Mouse (Mus musculus) hindbrain, embryonic 14.5 days (tissue): ENCODE measurements around the gene Cwc22. TPM values are rescaled to one million over a fixed set of nuclear protein-coding genes. Genes with fewer than 3 reads are reported as not detected.

Source experiments
- ATAC-seq: fragments of 200-750 bp; cut with Nextera tagmentation; 2 replicates; pipeline ENCODE4 v1.8.0; 2017; ENCODE audit warnings: moderate number of reproducible peaks, mild to moderate bottlenecking, moderate TSS enrichment, moderate library complexity; ENCODE audit not compliant: low FRiP score
- DNase-seq: peaks from one replicate; pipeline ENCODE4 v3.0.0-alpha.2; 2015; ENCODE audit warnings: low spot score
- H3K27ac ChIP-seq: fragments of 300-500 bp; sonication (generic); 2 replicates; pipeline ENCODE4 v1.5.1; 2014; ENCODE audit warnings: mild to moderate bottlenecking, moderate library complexity
- H3K27me3 ChIP-seq: fragments of 300-500 bp; sonication (generic); 2 replicates; pipeline ENCODE4 v1.6.1; 2014; ENCODE audit warnings: mild to moderate bottlenecking, low read length, mixed read lengths; ENCODE audit not compliant: control insufficient read depth, insufficient read depth
- H3K36me3 ChIP-seq: fragments of 300-500 bp; sonication (generic); replicated peaks from 2 replicates; pipeline ENCODE4 v1.6.1; 2014; ENCODE audit not compliant: control insufficient read depth, insufficient read depth
- H3K4me1 ChIP-seq: fragments of 300-500 bp; sonication (generic); replicated peaks from 2 replicates; pipeline ENCODE4 v1.6.1; 2014; ENCODE audit warnings: antibody characterized with exemption, low read length, mixed read lengths; ENCODE audit not compliant: control insufficient read depth, insufficient read depth
- H3K4me2 ChIP-seq: fragments of 300-500 bp; sonication (generic); replicated peaks from 2 replicates; pipeline ENCODE4 v1.6.1; 2014; ENCODE audit warnings: mild to moderate bottlenecking, moderate library complexity
- H3K4me3 ChIP-seq: fragments of 300-500 bp; sonication (generic); replicated peaks from 2 replicates; pipeline ENCODE4 v1.5.1; 2014; ENCODE audit warnings: mild to moderate bottlenecking, low read length
- H3K9ac ChIP-seq: fragments of 300-500 bp; sonication (generic); 2 replicates; pipeline ENCODE4 v1.6.1; 2014
- H3K9me3 ChIP-seq: fragments of 300-500 bp; sonication (generic); 2 replicates; pipeline ENCODE4 v1.6.1; 2016; ENCODE audit warnings: low read length; ENCODE audit not compliant: control insufficient read depth
- WGBS: fragments of 180-500 bp; shearing (Covaris S2); extraction: QIAGEN DNeasy Blood & Tissue Kit; methylation state at CpG from one replicate; pipeline ENCODE4 v1.1.7; 2014; 5-methylcytosine and 5-hydroxymethylcytosine counted together
- polyA plus RNA-seq: library from polyadenylated mRNA; unstranded; fragments of >200 nt; fragmentation: Nextera tagmentation; extraction: Ambion mirVana; gene quantifications from 2 replicates; pipeline ENCODE4 v1.2.1, GENCODE M21; 2014

Gene Cwc22
- polyA plus RNA-seq, 1 experiment from 2014 or later, result 19.8 TPM

GRCm38 (mm10) chr2:77880351-77880750 lies 65.8 kb downstream of the Cwc22 start:
- no peaks in the 10 kb centered on the region for H3K36me3 ChIP-seq
- H3K4me2 ChIP-seq, result no peak overlapping the region
- H3K4me1 ChIP-seq, result no peaks in the 10 kb centered on the region
- no peaks in the 10 kb centered on the region for H3K27me3 ChIP-seq
- H3K9ac ChIP-seq, result no peak overlapping the region
- no peaks in the 10 kb centered on the region for H3K9me3 ChIP-seq
- DNase-seq, result no peak
- H3K27ac ChIP-seq, result no peak overlapping the region
- ATAC-seq, result no peak
- 81% methylated on average over 1 of the region's 1 CpGs for WGBS
- no peak overlapping the region for H3K4me3 ChIP-seq

- H3K36me3 ChIP-seq, result no peaks in the 10 kb centered on the region
- 78% methylated on average over 5 of the region's 5 CpGs for WGBS
- H3K9ac ChIP-seq, result no peak overlapping the region
- no peak overlapping the region for H3K4me3 ChIP-seq
- DNase-seq, result no peak
- no peak for ATAC-seq
- no peak overlapping the region for H3K27ac ChIP-seq
- H3K4me2 ChIP-seq, result no peak overlapping the region
- no peaks in the 10 kb centered on the region for H3K27me3 ChIP-seq
- no peaks in the 10 kb centered on the region for H3K4me1 ChIP-seq
- no peaks in the 10 kb centered on the region for H3K9me3 ChIP-seq
These were observed 66.4 kb downstream of the Cwc22 start for GRCm38 (mm10) chr2:77879736-77880135.

- H3K4me3 ChIP-seq, result no peak overlapping the region
- H3K27me3 ChIP-seq, result no peaks in the 10 kb centered on the region
- DNase-seq (no peak), ATAC-seq (no peak)
- no peaks in the 10 kb centered on the region for H3K4me1 ChIP-seq
- no peak overlapping the region for H3K27ac ChIP-seq
- 83% methylated on average over 10 of the region's 10 CpGs for WGBS
- H3K9me3 ChIP-seq, result no peaks in the 10 kb centered on the region
- H3K36me3 ChIP-seq, result no peaks in the 10 kb centered on the region
- H3K9ac ChIP-seq, result no peak overlapping the region
- H3K4me2 ChIP-seq, result no peak overlapping the region
These were observed 68.9 kb downstream of the Cwc22 start for GRCm38 (mm10) chr2:77877156-77877855.

GRCm38 (mm10) chr2:77876331-77876730 lies 69.8 kb downstream of the Cwc22 start:
- Histone ChIP-seq H3K4me2 (no peak overlapping the region), H3K9ac (no peak overlapping the region), H3K4me1 (no peaks in the 10 kb centered on the region), H3K27me3 (no peaks in the 10 kb centered on the region), H3K9me3 (no peaks in the 10 kb centered on the region), H3K4me3 (no peak overlapping the region), H3K27ac (no peak overlapping the region), H3K36me3 (no peaks in the 10 kb centered on the region)
- ATAC-seq (no peak), DNase-seq (no peak)
- WGBS, result 90% methylated on average over 6 of the region's 6 CpGs

- no peaks in the 10 kb centered on the region for H3K27me3 ChIP-seq
- H3K9ac ChIP-seq, result no peak overlapping the region
- no peaks in the 10 kb centered on the region for H3K36me3 ChIP-seq
- ATAC-seq, result no peak
- 91% methylated on average over 4 of the region's 4 CpGs for WGBS
- H3K9me3 ChIP-seq, result no peaks in the 10 kb centered on the region
- no peak overlapping the region for H3K27ac ChIP-seq
- no peak overlapping the region for H3K4me3 ChIP-seq
- no peak for DNase-seq
- H3K4me1 ChIP-seq, result no peaks in the 10 kb centered on the region
- H3K4me2 ChIP-seq, result no peak overlapping the region
These were observed 70.7 kb downstream of the Cwc22 start for GRCm38 (mm10) chr2:77875516-77875915.

- 86% methylated on average over 3 of the region's 3 CpGs for WGBS
- Histone ChIP-seq H3K4me3 (no peak overlapping the region), H3K4me1 (no peaks in the 10 kb centered on the region), H3K9ac (no peak overlapping the region), H3K36me3 (no peaks in the 10 kb centered on the region), H3K27ac (no peak overlapping the region), H3K4me2 (no peak overlapping the region), H3K27me3 (no peaks in the 10 kb centered on the region), H3K9me3 (no peaks in the 10 kb centered on the region)
- no peak for DNase-seq
- ATAC-seq, result no peak
These were observed 71.5 kb downstream of the Cwc22 start for GRCm38 (mm10) chr2:77874678-77875077.

GRCm38 (mm10) chr2:77873806-77874205 lies 72.4 kb downstream of the Cwc22 start:
- H3K27ac ChIP-seq, result no peak overlapping the region
- no peaks in the 10 kb centered on the region for H3K27me3 ChIP-seq
- no peaks in the 10 kb centered on the region for H3K4me1 ChIP-seq
- no peaks in the 10 kb centered on the region for H3K36me3 ChIP-seq
- H3K9ac ChIP-seq, result no peak overlapping the region
- DNase-seq (no peak), ATAC-seq (no peak)
- no peaks in the 10 kb centered on the region for H3K9me3 ChIP-seq
- no peak overlapping the region for H3K4me2 ChIP-seq
- H3K4me3 ChIP-seq, result no peak overlapping the region

- Histone ChIP-seq H3K27me3 (no peaks in the 10 kb centered on the region), H3K27ac (no peak overlapping the region), H3K4me3 (no peak overlapping the region), H3K4me2 (no peak overlapping the region), H3K9ac (no peak overlapping the region), H3K36me3 (no peaks in the 10 kb centered on the region), H3K4me1 (no peaks in the 10 kb centered on the region), H3K9me3 (no peaks in the 10 kb centered on the region)
- WGBS, result 78% methylated on average over 2 of the region's 2 CpGs
- DNase-seq (no peak), ATAC-seq (no peak)
These were observed 73.5 kb downstream of the Cwc22 start for GRCm38 (mm10) chr2:77872676-77873075.

- H3K9ac ChIP-seq, result no peak overlapping the region
- DNase-seq, result no peak
These were observed 75.0 kb downstream of the Cwc22 start for GRCm38 (mm10) chr2:77871146-77871545.

GRCm38 (mm10) chr2:77869729-77870280 lies 76.4 kb downstream of the Cwc22 start:
- Histone ChIP-seq H3K9me3 (no peaks in the 10 kb centered on the region), H3K27me3 (no peaks in the 10 kb centered on the region), H3K4me3 (no peak overlapping the region), H3K4me1 (no peaks in the 10 kb centered on the region), H3K36me3 (no peaks in the 10 kb centered on the region), H3K27ac (no peak overlapping the region), H3K4me2 (no peak overlapping the region), H3K9ac (no peak overlapping the region)
- ATAC-seq, result no peak
- 91% methylated on average over 4 of the region's 4 CpGs for WGBS
- DNase-seq, result no peak

More at GRCm38 (mm10) chr2:77871146-77871545, 75.0 kb downstream of the Cwc22 start:
- Histone ChIP-seq H3K27ac (no peak overlapping the region), H3K4me1 (no peaks in the 10 kb centered on the region), H3K4me3 (no peak overlapping the region), H3K27me3 (no peaks in the 10 kb centered on the region), H3K36me3 (no peaks in the 10 kb centered on the region), H3K4me2 (no peak overlapping the region), H3K9me3 (no peaks in the 10 kb centered on the region)
- ATAC-seq, result no peak
